Mouse (Mus musculus) frontal cortex, postnatal 36 days (tissue): ENCODE measurements around the gene Cd79a.

Experiments
- DNase-seq, 2 experiments: peaks; one replicate each; pipeline ENCODE4 v3.0.0; 2022; ENCODE audit warnings: low spot score in 2 of 2

The Cd79a gene

GRCm38 (mm10) chr7:24918763-24919323 is 21.7 kb downstream of the Cd79a start:
- no peak for DNase-seq

DNA sequence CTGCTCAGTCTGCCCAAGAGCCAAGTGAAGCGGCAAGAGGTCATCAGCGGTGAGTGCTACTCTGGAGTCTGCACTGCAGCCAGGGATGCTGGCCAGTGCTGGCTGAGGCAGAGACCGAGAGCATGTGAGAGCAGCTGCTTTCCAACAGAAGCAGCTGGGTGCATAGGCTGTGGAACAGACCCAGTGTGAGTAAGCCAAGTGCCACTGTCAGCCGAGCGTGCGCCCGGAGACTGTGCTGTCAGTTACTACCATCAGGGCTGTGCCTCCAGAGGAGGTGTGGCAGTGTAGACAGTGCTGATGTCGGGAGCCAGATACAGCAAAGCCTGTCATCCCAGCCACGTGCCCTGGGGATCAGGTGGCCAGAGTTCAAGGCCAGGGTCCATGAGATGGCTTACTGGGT is 22.5 kb downstream of the Cd79a start:
- DNase-seq, result peak in 1 of 2 experiments; percentile 28

DNA sequence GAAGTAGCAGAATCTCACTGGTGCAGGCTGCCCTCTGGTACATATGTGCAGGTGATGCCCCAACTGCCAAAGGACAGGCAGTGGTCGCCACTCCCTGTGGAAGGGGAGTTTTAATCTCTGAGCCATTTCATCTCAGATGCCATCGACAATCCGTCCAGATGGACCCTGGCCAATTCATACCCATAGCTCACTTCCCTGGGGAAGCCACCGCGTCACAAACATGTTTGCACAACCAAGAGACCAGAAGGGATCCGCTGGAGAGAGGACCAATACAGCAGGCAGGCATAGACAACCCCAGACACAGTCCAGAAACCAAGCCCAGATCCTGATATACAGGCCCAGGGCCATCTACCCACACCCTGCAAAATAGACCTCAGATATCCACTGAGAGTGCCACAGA is 33.3 kb downstream of the Cd79a start:
- DNase-seq, result no peak

GRCm38 (mm10) chr7:24931651-24932050 is 34.5 kb downstream of the Cd79a start:
- DNase-seq, result no peak

- DNase-seq, result no peak
These were observed 46.5 kb downstream of the Cd79a start for GRCm38 (mm10) chr7:24943641-24944040.

DNA sequence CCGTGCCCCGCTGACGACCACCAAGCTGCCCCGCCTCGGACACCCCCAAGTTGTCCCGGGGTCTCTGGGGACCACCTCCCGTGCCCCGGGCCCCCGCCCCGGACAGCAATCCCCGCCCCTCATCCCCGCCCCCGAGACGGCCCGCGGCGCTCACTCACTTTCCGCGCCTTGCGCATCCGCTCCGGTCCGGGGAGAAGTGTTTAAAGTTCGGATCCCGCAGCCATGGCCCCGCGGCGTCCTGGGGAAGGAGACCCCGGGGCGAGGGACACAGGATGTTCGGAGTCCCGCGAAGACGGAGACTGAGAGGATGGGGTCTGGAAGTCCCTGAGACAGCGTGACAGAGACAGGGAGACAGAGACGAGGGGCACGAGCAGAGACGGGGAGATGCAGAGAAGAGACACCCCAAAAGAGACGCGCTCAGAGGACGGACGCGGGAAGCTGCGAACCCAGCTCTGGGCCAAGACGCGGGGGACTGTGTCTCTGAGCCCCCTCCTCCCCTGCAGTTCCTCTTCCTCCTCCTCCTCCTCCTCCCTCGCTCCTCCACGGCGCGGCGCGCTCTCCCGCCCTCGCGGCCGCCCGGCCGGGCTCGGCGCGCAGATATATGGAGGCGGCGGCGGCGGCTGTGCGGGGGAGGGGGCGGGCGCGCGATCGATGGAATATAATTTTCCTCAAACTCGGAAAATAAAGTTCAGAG is 47.2 kb downstream of the Cd79a start, which contains the start of gene Gm4881:
Gm4881 (minus strand) TSS at position 238 of the 694 bp plus-strand sequence.
- no peak for DNase-seq

DNA sequence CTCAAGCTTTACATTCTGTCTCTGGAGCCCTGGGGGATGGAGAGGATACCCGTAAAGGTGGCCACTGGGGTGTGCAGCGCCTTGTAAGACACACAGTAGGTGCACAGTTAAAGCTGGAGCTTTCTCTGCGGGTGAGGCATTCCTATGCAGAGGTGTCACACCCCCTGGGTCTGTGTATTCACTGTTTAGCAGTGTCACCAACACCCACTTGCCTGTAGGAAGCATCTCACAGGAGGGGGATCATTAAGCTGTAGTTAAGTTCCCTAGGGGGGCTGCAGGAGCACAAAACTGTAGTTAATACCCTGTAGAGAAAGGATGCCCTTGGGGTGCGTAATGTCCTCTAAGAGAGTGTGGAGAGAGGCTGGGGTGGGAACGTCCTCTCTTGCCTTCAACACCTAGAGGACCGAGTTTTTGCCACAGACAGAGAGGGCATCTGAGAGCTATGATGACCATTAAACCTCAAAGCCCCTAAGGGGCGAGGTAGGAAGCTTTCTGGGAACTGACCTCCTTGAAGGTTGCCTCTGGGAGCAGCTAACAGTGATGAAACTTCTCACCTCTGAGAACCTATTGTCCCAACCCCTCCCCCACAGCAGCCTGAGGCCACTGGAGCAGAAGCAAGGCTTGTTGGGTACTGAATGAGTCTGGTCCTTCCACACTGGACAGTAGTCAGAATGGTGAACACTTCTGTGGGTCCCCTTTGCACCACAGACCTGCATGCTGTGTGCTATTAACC is 50.3 kb downstream of the Cd79a start:
- DNase-seq, result no peak

DNA sequence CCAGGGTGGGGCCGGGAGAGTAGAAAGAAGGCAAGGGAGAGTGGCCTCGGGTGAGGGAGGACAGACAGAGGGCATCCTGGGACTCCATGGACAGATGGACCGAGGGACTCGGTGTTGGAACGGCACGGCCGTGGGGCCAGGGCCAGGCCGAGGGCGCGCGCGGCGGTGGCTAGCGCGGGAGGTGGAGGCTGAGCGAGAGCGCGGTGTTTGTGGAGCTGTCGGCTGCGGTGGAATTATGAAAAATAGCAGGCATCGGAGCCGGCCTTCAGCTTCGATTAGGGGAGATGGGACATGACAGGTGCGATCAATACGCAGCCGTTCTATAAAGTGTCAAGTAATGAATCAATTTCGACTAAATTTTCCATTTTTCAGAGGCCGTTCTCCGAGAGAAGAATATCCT is 51.6 kb downstream of the Cd79a start:
- no peak for DNase-seq

DNA sequence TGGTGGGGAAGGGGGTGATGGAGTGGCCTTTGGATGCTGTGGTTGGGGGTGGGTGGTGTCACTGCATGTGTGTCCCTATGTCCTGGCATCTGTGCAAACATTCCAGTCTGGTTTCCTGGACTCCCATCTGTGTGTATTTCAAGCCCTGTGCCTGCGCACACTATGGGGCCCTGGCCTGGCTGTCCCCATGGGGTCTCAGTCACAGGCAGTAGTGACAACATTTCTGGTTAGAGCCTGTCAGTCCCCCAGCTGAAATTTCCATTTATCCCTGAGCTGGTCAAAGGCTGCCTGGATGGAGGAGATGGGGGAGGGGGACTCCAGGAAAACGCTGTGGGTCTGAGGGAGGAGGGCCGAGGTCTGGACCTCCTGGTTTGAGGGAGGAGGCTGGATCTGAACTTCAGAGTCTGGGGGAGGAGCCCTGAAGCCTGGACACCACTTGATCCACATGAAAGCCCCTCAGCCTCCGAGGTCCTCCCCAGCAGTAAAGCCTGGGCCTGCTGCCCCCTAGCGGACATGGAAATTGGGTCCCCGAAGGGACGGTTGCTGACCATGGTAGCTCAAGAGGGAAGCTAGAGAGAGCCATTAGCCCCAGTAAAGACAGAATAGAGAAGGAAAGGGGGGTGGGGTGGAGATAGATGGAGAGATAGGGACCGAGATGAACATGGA is 52.9 kb downstream of the Cd79a start:
- DNase-seq, result peak; percentile 51 to 52
